Mouse (Mus musculus) lung, adult 2 months (tissue): ENCODE results near the gene Cmbl. TPM values are rescaled to one million over a fixed set of nuclear protein-coding genes. Genes with fewer than 3 reads are reported as not detected.
A peak's percentile ranks its signal among the peaks of the same experiment; 100 is the strongest.
"Not testable (repeated sequence)": the region's sequence is repeated elsewhere in the genome, so short reads cannot be mapped to it uniquely, and the experiment has no call there.

Experiments
- DNase-seq: peaks from one replicate; pipeline ENCODE4 v3.0.0; 2022
- H3K4me1 ChIP-seq: fragments of 200-500 bp; 2 replicates; pipeline ENCODE4 v1.6.1; 2011; ENCODE audit warnings: low read length; ENCODE audit not compliant: control insufficient read depth, insufficient read depth
- H3K4me3 ChIP-seq: fragments of 200-500 bp; replicated peaks from 2 replicates; pipeline ENCODE3; 2011; ENCODE audit warnings: low read depth, mild to moderate bottlenecking, control low read depth, low read length; ENCODE audit errors: extremely low read depth
- CTCF ChIP-seq: fragments of 200-500 bp; IDR thresholded peaks from 2 replicates; pipeline ENCODE4 v1.5.1; 2011; ENCODE audit warnings: mild to moderate bottlenecking, low read length, control low read depth; ENCODE audit not compliant: insufficient read depth
- POLR2A ChIP-seq: fragments of 200-500 bp; IDR thresholded peaks from 2 replicates; pipeline ENCODE4 v1.6.1; 2011; ENCODE audit warnings: low read depth, mild to moderate bottlenecking, control low read depth, low read length, borderline replicate concordance; ENCODE audit errors: extremely low read depth
- WGBS: fragments of 180-500 bp; shearing (Covaris S2); methylation state at CpG from one replicate; pipeline ENCODE4 v1.1.7; 2018; 5-methylcytosine and 5-hydroxymethylcytosine counted together
- polyA plus RNA-seq: library from polyadenylated mRNA; depleted of rRNA; stranded (reverse); fragments of >200 nt; gene quantifications from 2 replicates; pipeline ENCODE4 v1.2.3, GENCODE M21; 2012

The Cmbl gene
- polyA plus RNA-seq, 1 experiment, result 34.1 TPM

DNA sequence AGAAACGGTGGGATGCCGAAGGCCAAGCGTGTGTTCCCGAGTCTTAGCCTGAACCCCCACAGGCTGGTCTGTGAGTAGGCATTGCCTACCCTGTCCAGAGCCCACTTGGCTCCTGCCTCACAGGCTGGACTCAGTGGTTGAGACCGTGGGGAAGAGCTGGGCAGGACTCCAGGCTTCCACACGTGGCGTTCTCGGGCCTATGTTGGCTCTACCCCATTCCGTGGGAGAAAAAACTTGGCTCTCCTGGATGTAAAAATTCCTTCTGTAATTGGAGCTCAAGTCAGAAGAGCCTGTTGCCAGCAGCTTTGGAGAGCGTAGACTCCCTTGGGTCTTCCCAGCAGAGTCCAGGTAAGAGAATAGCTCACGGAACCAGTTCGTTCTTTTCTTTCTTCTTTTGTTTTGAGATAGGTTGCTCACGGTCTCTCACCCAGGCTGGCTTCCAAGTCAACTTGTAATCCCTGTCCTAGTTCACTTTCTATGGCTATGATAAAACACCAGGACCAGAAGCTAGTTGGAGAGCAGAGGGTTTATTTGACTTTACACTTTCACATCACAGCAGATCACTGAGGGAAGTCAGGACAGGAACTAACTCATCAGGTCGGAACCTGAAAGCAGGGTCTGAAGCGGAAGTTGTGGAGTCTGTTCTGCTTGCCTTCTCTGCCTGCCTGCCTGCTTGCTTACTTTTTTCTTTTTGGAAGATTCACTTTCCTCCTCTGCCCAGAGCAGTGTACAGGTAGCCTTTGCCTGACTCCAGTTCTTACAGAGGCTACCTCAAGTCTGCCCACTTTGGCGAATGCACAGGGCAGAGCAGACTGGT is 6.9 kb downstream of the Cmbl start:
- DNase-seq, result no peak
- 72% methylated on average over 16 of the region's 16 CpGs for WGBS

DNA sequence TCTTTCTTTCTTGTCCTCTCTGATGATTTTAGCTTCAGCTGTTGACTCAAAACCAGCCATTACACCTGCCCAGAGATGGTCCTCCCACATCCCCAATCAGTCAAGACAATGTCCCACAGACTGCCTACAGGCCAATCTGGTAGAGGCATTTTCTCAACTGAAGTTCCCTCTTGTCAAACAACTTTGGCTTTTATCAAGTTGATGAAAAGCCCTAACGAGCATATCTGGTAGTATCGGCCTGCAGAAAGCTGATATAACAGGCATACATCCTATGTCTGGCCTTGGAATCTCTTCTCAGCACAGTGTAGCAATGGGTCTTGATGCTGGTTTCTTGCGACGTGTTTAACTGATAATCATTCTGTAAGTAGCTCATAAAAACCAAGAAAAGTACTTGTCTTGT is 8.1 kb downstream of the Cmbl start:
- Histone ChIP-seq H3K4me3 (no peak overlapping the region), H3K4me1 (peaks cover 4% of the 10 kb centered on the region)
- no peak for DNase-seq
- TF ChIP-seq CTCF (no peak), POLR2A (no peak)
- 85% methylated on average over 4 of the region's 4 CpGs for WGBS

More for the DNA sequence above, 6.9 kb downstream of the Cmbl start:
- Histone ChIP-seq H3K4me1 (peaks cover 6% of the 10 kb centered on the region), H3K4me3 (no peak overlapping the region)
- no peak for TF ChIP-seq POLR2A
- TF ChIP-seq CTCF, result no peak

GRCm38 (mm10) chr15:31573692-31574091 is 8.5 kb downstream of the Cmbl start:
- Histone ChIP-seq H3K4me1 (peaks cover 2% of the 10 kb centered on the region; the same call in 1 of the 2 replicates), H3K4me3 (no peak overlapping the region)
- no peak for DNase-seq
- TF ChIP-seq CTCF (no peak), POLR2A (no peak)

DNA sequence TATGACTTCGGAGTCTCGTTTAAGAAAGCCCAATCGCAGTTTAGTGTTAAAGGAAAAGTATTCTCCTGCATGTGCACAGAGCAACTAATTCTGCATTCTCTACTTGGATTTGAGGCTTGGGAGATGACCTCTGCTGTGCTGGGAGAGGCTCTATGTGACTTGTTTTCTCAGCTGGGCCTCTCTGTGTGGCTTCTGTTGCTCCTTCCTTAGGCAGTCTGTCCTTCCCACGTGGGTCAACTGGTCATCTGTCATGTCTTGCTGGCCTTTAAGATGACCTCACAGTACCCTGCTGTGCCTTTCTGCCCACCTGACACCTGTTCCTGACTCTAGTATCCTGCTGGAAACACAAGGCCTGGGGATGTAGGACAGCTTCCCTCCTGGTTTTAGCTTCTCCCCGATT is 10.9 kb downstream of the Cmbl start:
- TF ChIP-seq CTCF (no peak), POLR2A (no peak)
- DNase-seq, result no peak
- WGBS, result 74% methylated on average over 5 of the region's 5 CpGs
- Histone ChIP-seq H3K4me3 (no peak overlapping the region), H3K4me1 (no peaks in the 10 kb centered on the region; the same call in 1 of the 2 replicates)

DNA sequence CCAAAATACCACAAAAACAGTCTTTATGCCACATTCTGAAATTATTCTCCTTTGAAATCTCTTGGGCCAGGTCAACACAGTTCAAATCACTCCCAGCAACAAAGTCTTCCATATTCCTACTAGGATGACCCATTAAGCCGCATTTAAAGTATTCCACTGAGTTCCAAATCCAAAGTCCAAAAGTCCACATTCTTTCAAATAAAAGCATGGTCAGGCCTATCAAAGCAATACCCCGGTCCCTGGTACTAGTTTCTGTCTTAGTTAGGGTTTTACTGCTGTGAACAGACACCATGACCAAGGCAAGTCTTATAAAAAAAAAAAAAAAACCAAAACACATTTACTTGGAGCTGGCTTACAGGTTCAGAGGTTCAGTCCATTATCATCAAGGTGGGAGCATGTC is 15.9 kb downstream of the Cmbl start:
- 96% methylated on average over 2 of the region's 2 CpGs for WGBS
- not testable (repeated sequence) for H3K4me1 ChIP-seq, H3K4me3 ChIP-seq, DNase-seq

DNA sequence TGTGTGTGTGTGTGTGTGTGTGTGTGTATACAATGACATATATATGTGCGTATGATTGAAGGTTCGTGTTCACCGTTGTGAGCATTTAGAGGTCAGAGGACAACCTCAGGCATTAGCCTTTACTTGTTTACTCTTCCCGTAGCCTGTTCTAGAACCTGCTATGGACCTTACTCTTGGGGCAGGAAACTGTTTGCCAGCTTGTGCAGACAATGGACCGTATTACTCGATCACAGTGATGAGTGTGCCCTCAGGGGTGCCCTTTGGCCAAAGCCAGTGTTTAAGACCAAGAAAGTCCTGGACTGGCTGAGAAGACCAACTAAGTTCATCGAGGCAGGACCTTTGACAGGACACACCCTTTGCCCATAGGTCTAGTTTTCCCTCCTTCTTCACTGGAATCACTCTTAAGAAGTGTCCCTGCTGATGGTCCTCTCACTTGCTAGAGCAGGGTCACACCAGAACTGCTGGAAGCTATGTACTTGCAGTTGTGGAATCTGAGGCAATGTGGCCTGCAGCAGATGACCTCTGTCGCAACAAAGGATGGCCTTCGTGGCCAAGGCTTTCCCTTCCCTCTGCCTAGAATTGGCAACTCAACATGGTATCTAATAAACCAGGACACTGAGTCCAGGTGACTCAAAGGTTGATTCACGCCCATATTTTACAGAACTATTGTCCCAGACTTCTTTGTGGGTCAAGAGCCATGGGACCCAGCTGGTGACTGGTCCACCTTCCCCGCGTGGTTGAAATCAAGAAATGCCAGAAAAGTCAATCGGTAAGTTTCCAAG is 18.3 kb downstream of the Cmbl start:
- TF ChIP-seq POLR2A (no peak), CTCF (no peak)

DNA sequence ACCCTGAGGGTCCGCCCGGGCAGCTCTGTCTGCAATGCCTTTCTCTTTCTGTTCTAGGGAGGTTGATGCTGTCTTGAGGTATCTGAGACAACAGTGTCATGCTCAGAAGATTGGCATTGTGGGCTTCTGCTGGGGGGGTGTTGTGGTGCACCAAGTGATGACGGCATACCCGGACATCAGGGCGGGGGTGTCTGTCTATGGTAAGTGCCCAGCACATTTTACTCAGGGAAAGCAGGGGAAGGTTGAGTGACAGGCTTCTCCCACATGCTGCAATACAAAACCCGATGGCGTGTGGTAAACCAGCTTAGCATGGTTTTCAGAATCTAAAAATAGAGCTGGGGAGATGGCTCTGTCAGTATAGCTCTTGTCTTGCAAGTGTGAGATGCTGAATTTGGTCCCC is 20.0 kb downstream of the Cmbl start:
- no peak for DNase-seq
- WGBS, result 81% methylated on average over 7 of the region's 7 CpGs
- TF ChIP-seq POLR2A (no peak), CTCF (no peak)
- H3K4me3 ChIP-seq, result no peak overlapping the region
- H3K4me1 ChIP-seq, result no peaks in the 10 kb centered on the region

More for the DNA sequence above, 18.3 kb downstream of the Cmbl start:
- WGBS, result 82% methylated on average over 13 of the region's 13 CpGs
- no peaks in the 10 kb centered on the region for H3K4me1 ChIP-seq
- no peak for DNase-seq
- H3K4me3 ChIP-seq, result no peak overlapping the region

GRCm38 (mm10) chr15:31586088-31586487 is 20.9 kb downstream of the Cmbl start:
- no peak for TF ChIP-seq POLR2A
- TF ChIP-seq CTCF, result no peak
- Histone ChIP-seq H3K4me1 (no peaks in the 10 kb centered on the region), H3K4me3 (no peak overlapping the region)
- no peak for DNase-seq
- 67% methylated on average over 5 of the region's 5 CpGs for WGBS

- TF ChIP-seq POLR2A (no peak), CTCF (peak; percentile 98)
- Histone ChIP-seq H3K4me3 (no peak overlapping the region), H3K4me1 (no peaks in the 10 kb centered on the region)
- WGBS, result 3% methylated on average over 4 of the region's 4 CpGs
- peak; percentile 87 for DNase-seq
Measured at GRCm38 (mm10) chr15:31586519-31586918, 21.3 kb downstream of the Cmbl start.

DNA sequence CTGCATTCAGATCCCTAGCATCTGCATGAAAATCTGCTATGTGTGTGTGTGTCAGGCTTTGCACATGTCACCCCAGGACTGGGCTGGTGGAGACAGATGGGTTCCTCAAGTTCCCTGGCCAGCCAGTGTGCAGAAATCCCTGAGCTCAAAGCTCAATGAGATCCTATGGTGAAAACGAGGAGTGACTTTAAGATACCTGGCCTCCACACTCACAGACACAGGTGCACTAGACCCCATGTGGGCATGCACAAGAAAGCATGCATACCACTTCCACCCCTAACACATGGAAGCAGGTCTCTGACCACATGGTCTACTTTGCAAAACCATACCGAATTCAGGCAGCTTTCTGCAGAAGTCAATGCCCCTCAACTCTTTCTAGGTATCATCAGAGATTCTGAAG is 22.6 kb downstream of the Cmbl start:
- no peak for TF ChIP-seq POLR2A
- WGBS, result 61% methylated on average over 2 of the region's 2 CpGs
- no peak for DNase-seq
- Histone ChIP-seq H3K4me3 (no peak overlapping the region), H3K4me1 (no peaks in the 10 kb centered on the region)

- WGBS, result 48% methylated on average over 8 of the region's 8 CpGs
- TF ChIP-seq POLR2A (no peak), CTCF (no peak)
- no peak for DNase-seq
- Histone ChIP-seq H3K4me3 (no peak overlapping the region), H3K4me1 (no peaks in the 10 kb centered on the region)
Measured at GRCm38 (mm10) chr15:31588989-31589640, 23.9 kb downstream of the Cmbl start.
